Mouse (Mus musculus) heart, postnatal 14 days (tissue): Measurements from ENCODE around the gene Mfsd11. TPM values are rescaled to one million over a fixed set of nuclear protein-coding genes. Genes with fewer than 3 reads are reported as not detected.
A peak's percentile ranks its signal among the peaks of the same experiment; 100 is the strongest.
"Not testable (repeated sequence)": the region's sequence is repeated elsewhere in the genome, so short reads cannot be mapped to it uniquely, and the experiment has no call there.

Experiments used
- DNase-seq, 2 experiments: peaks; one replicate each; pipeline ENCODE4 v3.0.0; 2021 to 2022
- intact Hi-C: fragments of 180-260 bp; cut with DNase I; formaldehyde crosslinking; loops from one replicate; pipeline ENCODE4 v1.15.1; 2025
- total RNA-seq, 2 experiments: library from RNA; stranded (reverse); gene quantifications; 2 replicates each; pipeline ENCODE4 v1.2.3; 2021

Gene Mfsd11
- total RNA-seq, 2 experiments from 2014 or later, result 39.8 to 40.4 TPM

DNA sequence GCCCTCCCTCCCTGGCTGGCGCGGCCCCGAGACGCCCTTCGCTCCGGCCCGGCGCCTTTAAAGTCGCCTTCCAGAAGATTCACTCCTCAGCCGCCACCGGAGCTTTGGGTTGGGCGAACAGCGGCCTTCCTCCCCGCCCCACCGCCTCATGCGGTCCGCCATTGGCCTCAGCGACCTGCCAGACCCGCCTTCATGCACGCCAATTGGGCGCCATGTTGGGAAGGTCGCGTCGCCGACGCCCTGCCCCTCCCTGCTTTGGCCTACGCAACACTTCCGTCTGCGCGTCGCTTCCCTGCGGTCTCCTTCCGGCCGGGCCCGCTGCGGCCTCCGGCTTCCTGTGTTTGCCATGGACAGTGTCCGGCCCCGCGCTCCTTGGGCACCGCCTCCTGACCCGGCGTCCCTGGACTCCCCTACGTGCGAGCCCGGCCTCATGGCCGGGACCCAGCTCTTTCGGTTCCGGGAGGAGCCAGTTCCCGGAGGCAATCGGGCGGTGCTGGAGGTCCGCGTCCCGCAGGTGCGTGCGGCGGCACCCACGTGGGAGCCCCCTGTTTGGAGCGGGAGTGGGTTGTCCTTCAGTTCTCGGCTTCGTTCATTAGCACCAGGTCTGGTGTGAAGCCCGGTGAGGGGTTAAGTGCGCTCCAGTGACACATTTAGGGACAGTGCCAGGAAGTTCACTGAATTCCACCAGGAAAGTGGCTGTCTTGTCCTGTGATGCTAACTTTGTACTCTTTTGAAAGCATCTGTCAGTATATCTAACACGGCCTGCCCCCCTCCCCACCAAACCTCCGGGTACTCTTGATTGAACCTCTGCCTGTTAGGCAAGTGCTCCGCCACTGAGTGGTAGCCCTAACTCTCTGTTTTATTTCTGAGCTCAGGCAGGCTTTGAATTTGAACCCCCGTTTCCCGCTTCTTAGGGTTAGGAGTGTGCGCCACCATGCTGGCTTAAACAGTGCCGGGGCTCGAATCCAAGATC, 8.7 kb upstream of the Mfsd11 start, which contains the start of the genes Mettl23 and Jmjd6:
Gene Mettl23, plus strand, starts transcription at position 18 of the 973 bp plus-strand sequence.
Gene Jmjd6, minus strand, starts transcription at position 189 of the 973 bp plus-strand sequence.
- intact Hi-C loops, result loop anchor here (2.0 kb wide), 1 partner anchor 15 kb away; the partner anchor contains the start of gene Mxra7
- peak; percentile 97 for DNase-seq

GRCm38 (mm10) chr11:116846593-116847181, 5.6 kb upstream of the Mfsd11 start:
- intact Hi-C loops, result no loop called here
- DNase-seq, result no peak

- intact Hi-C loops, result no loop called here
- no peak for DNase-seq
Measured at GRCm38 (mm10) chr11:116847187-116848085, 4.8 kb upstream of the Mfsd11 start.

DNA sequence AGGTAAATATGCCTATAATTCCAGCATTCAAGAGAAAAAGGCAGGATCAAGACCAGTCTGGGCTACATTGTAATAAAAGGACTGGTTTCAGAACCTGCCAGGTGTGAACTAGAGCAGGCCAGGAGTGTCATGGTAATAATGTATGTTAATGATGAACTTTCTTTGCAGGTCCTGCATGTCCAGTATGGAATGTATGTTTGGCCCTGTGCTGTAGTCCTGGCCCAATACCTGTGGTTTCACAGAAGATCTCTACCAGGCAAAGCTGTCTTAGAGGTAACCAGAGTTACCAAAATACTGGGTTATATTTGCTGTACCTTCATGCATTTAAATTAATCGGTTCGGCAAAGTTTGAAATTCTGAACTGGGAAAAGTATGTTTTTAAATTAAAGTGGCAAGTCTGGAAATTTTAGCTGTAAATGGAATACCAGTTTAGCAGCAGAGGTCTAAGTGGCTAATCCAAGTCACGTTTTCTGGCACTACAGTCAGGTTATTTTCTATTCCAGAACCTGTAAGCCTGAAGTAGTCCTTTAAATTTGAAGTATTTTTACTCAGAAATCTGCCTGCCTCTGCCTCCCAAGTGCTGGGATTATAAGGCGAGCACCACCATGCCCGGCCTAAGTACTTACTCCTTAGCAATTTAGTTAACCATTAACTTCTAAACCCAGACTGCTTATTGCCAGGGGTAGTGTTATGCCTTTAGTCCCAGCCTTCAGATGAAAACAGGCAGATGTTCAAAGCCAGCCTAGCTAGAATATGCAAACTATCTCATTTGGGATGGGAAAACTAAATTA, 4.0 kb upstream of the Mfsd11 start:
- intact Hi-C loops, result no loop called here

DNA sequence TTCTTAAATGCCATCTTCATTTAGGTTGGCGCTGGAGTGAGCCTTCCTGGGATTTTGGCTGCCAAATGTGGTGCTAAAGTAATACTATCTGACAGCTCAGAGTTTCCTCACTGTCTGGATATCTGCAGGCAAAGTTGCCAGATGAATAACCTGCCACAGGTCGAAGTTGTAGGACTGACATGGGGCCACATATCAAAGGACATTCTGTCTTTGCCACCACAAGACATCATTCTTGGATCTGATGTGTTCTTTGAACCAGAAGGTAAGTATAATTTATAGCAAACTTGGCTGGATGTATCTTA, 3.4 kb upstream of the Mfsd11 start:
- DNase-seq, intact Hi-C loops: not testable (repeated sequence)

More for the DNA sequence above, 4.0 kb upstream of the Mfsd11 start:
- DNase-seq, result no peak

DNA sequence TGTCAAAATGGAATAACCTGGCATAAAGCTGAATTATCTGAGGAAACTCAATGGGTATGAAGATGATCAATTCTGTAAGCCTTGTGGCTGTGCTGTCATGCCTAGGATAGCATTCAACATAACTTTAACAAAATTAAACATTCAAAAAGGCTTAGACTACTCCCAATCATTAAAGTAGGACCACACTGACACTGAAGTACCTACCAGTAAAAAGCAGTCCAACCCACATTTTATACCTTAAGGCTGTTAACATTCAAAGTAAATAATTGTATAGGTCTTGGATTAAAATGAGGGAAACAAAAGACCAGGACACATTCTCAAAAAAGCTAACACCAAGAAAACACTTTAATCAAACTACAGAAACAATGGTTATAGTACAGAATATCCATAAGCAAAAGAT, 2.7 kb upstream of the Mfsd11 start:
- DNase-seq, result no peak
- intact Hi-C loops, result no loop called here

DNA sequence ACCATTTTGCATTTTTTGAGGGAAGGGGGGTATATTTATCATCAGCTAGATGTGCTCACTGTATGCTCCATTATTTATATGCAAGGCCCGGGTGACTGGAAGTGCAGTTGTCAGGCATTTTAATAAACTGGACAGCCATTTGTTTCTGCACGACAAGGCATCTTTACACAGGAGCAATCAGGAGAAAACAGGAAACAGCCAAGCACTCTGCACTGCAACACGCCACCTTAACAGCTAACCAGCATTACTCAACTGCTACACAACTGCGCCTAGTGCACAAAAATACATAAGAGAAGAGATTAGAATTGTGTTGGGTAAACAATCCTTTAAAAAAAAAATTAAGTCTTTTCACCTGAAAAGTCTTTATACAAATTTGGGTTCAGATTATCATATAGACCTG, 2.2 kb upstream of the Mfsd11 start:
- intact Hi-C loops, result no loop called here
- no peak for DNase-seq

- intact Hi-C loops, result no loop called here
- no peak for DNase-seq
Measured at GRCm38 (mm10) chr11:116850833-116851477, 1.3 kb upstream of the Mfsd11 start.

- intact Hi-C loops, result no loop called here
- no peak for DNase-seq
Measured at GRCm38 (mm10) chr11:116851576-116852290, 507 bp upstream of the Mfsd11 start.

DNA sequence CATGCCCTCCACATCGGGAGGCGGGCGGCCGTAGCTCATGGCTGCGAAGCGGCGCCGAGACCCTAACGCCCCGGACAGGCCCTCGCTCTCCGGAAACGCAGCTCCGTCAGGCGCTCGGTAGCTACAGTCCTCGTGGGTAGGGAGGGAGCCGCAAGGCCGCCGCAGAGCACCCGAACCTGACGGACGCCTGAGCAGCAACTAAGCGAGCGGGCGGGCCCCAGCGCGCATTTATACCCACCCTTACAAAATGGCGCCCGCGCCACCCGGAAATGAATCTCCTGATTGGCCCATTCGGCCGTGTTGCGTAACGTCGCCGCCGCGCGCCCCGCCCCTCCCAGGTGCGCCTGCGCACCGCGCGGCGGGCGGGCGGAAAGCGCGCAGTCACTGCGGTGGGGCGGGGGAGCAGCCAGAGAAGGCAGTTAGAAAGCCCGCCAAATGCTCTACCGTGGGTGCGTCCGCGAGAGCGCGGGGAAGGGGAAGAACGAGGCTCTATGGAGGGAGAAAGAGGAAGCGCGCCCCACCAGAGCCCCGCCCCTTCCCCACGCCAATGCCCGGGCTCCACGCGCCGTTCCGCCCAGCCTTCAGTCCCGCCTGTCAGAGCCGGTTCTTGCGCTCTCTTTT, 761 bp downstream of the Mfsd11 start, which contains the start of gene Srsf2:
Gene Srsf2, minus strand, starts transcription at position 204 of the 621 bp plus-strand sequence.
- intact Hi-C loops, result no loop called here

DNA sequence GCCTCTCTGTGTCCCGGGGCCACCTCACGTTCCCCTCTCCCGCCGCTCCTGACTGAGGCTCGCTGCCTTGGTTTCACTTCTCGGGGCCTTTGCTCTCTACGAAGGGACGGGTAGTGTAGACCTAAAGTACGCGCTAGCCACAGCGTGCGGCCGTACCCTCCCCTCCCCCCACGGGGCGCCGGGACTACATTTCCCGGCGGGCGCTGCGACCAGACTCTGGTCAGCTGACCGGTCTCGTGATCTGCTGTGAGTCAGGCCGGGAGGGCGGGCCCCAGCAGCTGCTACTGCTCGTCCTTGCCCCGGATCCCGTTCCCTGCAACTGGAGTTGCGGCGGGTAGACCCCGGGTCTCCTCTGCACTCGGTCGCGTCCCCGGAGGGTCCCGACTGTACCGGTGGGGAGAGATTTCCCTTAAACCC, 1.3 kb downstream of the Mfsd11 start:
- peak; percentile 97 to 98 for DNase-seq

More for the DNA sequence above, 761 bp downstream of the Mfsd11 start, which contains the start of gene Srsf2:
- peak; percentile 97 to 98 for DNase-seq

GRCm38 (mm10) chr11:116854279-116854678, 2.0 kb downstream of the Mfsd11 start:
- intact Hi-C loops, result no loop called here
- DNase-seq, result no peak

More for the DNA sequence above, 1.3 kb downstream of the Mfsd11 start:
- intact Hi-C loops, result no loop called here

GRCm38 (mm10) chr11:116857183-116857850, 5.1 kb downstream of the Mfsd11 start:
- DNase-seq, result no peak
- intact Hi-C loops, result no loop called here

- intact Hi-C loops, result no loop called here
- peak; percentile 27 to 30 for DNase-seq
Measured at GRCm38 (mm10) chr11:116864444-116864843, 12.2 kb downstream of the Mfsd11 start.

DNA sequence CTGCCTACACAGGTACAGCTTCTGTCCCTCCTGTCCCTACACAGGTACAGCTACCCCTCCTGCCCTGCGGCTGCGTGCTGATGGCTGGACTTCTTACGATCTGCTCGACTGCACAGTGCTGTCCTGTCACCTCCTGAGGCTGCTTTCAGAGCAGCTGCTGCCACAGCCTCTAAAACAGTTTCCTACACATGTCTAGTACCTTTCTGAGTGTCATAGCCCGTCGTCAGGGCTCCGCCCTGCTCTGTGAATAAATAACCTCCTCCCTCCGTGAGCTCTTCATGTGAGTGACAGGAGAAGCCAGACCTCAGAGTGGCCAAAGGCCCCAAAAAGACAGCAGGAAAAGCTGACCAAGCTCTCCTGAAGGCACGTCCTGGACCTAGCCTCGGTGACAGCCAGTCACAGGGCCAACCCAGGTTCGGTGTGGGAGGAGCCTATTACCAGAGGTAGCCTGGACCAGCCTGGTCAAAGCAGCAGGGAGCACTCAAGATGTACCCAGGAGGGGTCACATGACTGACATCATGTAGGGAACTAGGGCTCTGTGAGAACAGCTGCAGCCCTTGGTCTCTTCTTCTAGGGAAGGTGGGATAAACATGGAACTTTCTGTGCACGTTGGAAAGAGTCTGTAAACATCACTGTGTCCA, 13.8 kb downstream of the Mfsd11 start:
- intact Hi-C loops, result no loop called here

DNA sequence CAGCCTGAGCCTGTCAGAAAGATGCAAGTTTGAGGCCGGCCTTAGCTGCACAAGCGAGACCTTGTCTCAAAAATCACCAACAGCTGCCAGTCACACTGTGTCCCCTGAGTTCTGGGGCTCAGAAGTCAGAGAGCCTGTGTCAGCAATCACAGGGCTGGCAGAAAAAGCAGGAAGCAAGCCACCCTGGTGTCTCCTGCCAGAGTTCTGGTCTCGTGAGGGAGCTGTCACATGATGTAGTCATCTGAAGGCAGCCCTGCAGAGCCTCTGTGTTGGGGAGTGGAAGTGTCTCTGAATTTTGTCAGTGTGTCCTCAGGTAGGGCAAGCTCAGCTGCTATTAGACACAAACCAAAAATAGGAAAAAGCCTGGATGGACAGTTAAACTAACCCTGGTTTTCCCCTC, 15.9 kb downstream of the Mfsd11 start:
- intact Hi-C loops, result no loop called here
- peak; percentile 58 to 75 for DNase-seq

More for the DNA sequence above, 13.8 kb downstream of the Mfsd11 start:
- DNase-seq, result no peak

GRCm38 (mm10) chr11:116869223-116869622, 17.0 kb downstream of the Mfsd11 start:
- intact Hi-C loops, result no loop called here
- DNase-seq, result no peak
